Mouse (Mus musculus) C2C12 (cell line): ENCODE results near the gene Anxa5.

Source experiments
- CEBPB ChIP-seq: IDR thresholded peaks from one replicate; pipeline ENCODE4 v1.6.1; 2011; ENCODE audit warnings: low read depth, mild to moderate bottlenecking, control low read depth, moderate library complexity
- CTCF ChIP-seq: IDR thresholded peaks from one replicate; pipeline ENCODE4 v1.5.1; 2011; ENCODE audit not compliant: control insufficient read depth, insufficient read depth, insufficient read length
- MAX ChIP-seq: IDR thresholded peaks from one replicate; pipeline ENCODE4 v1.6.1; 2011; ENCODE audit warnings: mild to moderate bottlenecking, control low read depth
- MYOD1 ChIP-seq: IDR thresholded peaks from one replicate; pipeline ENCODE4 v1.6.1; 2011; ENCODE audit warnings: low read depth; ENCODE audit not compliant: control insufficient read depth, insufficient read length
- MYOG ChIP-seq: IDR thresholded peaks from one replicate; pipeline ENCODE4 v1.6.1; 2011; ENCODE audit not compliant: control insufficient read depth, insufficient read length; ENCODE audit errors: extremely low read depth

- TF ChIP-seq CEBPB (no peak), CTCF (peak; percentile 18), MYOG (no peak), MYOD1 (no peak), MAX (no peak)
Measured at GRCm38 (mm10) chr3:36442426-36442825, 33.3 kb downstream of the Anxa5 start.
